Mouse (Mus musculus) midbrain, embryonic 14.5 days (tissue): ENCODE data around the gene Dus3l. TPM values are rescaled to one million over a fixed set of nuclear protein-coding genes. Genes with fewer than 3 reads are reported as not detected.
A peak's percentile ranks its signal among the peaks of the same experiment; 100 is the strongest.

Experiments used
- ATAC-seq: fragments of 200-750 bp; cut with Nextera tagmentation; 2 replicates; pipeline ENCODE4 v1.8.0; 2017; ENCODE audit warnings: moderate number of reproducible peaks, moderate library complexity; ENCODE audit not compliant: low FRiP score, low TSS enrichment
- DNase-seq: peaks from one replicate; pipeline ENCODE4 v3.0.0-alpha.2; 2015
- H3K27ac ChIP-seq: fragments of 300-500 bp; sonication (generic); replicated peaks from 2 replicates; pipeline ENCODE4 v1.5.1; 2014; ENCODE audit warnings: mild to moderate bottlenecking, low read depth, low read length, moderate library complexity
- H3K27me3 ChIP-seq: fragments of 300-500 bp; sonication (generic); 2 replicates; pipeline ENCODE4 v1.6.1; 2014; ENCODE audit warnings: low read length, control low read depth, mixed read lengths; ENCODE audit not compliant: control insufficient read depth, insufficient read depth
- H3K36me3 ChIP-seq: fragments of 300-500 bp; sonication (generic); 2 replicates; pipeline ENCODE4 v1.6.1; 2014; ENCODE audit warnings: low read length, control low read depth; ENCODE audit not compliant: control insufficient read depth, insufficient read depth
- H3K4me1 ChIP-seq: fragments of 300-500 bp; sonication (generic); 2 replicates; pipeline ENCODE4 v1.6.1; 2014; ENCODE audit warnings: mild to moderate bottlenecking, antibody characterized with exemption, low read length, control low read depth; ENCODE audit not compliant: control insufficient read depth, insufficient read depth
- H3K4me2 ChIP-seq: fragments of 300-500 bp; sonication (generic); 2 replicates; pipeline ENCODE4 v1.6.1; 2014; ENCODE audit warnings: mild to moderate bottlenecking, low read length, moderate library complexity
- H3K4me3 ChIP-seq: fragments of 300-500 bp; sonication (generic); replicated peaks from 2 replicates; pipeline ENCODE4 v1.5.1; 2014; ENCODE audit warnings: low read depth, low read length
- H3K9ac ChIP-seq: fragments of 300-500 bp; sonication (generic); replicated peaks from 2 replicates; pipeline ENCODE4 v1.6.1; 2014; ENCODE audit warnings: mild to moderate bottlenecking, low read length, moderate library complexity
- H3K9me3 ChIP-seq: fragments of 300-500 bp; sonication (generic); 2 replicates; pipeline ENCODE4 v1.6.1; 2016; ENCODE audit warnings: low read length, control low read depth, mixed read lengths; ENCODE audit not compliant: control insufficient read depth
- WGBS: fragments of 180-500 bp; shearing (Covaris S2); extraction: QIAGEN DNeasy Blood & Tissue Kit; methylation state at CpG from one replicate; pipeline ENCODE4 v1.1.7; 2014; 5-methylcytosine and 5-hydroxymethylcytosine counted together
- polyA plus RNA-seq: library from polyadenylated mRNA; unstranded; fragments of >200 nt; fragmentation: Nextera tagmentation; extraction: Ambion mirVana; gene quantifications from 2 replicates; pipeline ENCODE4 v1.2.1, GENCODE M21; 2014

Gene Dus3l
- polyA plus RNA-seq = 72.8 and 73.7 TPM in 2 replicates

- Histone ChIP-seq H3K36me3 (peaks cover 33% of the 10 kb centered on the region), H3K9ac (peak within 1 kb of the TSS; percentile 73), H3K4me1 (peaks cover 23% of the 10 kb centered on the region), H3K27ac (peak within 1 kb of the TSS; percentile 95), H3K9me3 (no peaks in the 10 kb centered on the region), H3K4me3 (peak within 1 kb of the TSS; percentile 72), H3K27me3 (no peaks in the 10 kb centered on the region), H3K4me2 (peak within 1 kb of the TSS; percentile 62)
- DNase-seq = peak; percentile 95
- 2% methylated on average over 58 of the region's 58 CpGs for WGBS
- ATAC-seq = peak; percentile 80
Measured at GRCm38 (mm10) chr17:56764474-56765354, at the start of gene Dus3l. Dus3l (plus strand) TSS chr17:56764757.

- WGBS = 58% methylated on average over 11 of the region's 11 CpGs
- Histone ChIP-seq H3K4me3 (peak overlapping the region; percentile 80), H3K4me2 (peak overlapping the region; percentile 82), H3K36me3 (peaks cover 24% of the 10 kb centered on the region), H3K27me3 (no peaks in the 10 kb centered on the region), H3K4me1 (peaks cover 20% of the 10 kb centered on the region), H3K9ac (peak overlapping the region; percentile 70; the same call in 1 of the 2 replicates), H3K27ac (no peak overlapping the region), H3K9me3 (no peaks in the 10 kb centered on the region)
- DNase-seq (no peak), ATAC-seq (no peak)
Measured at GRCm38 (mm10) chr17:56715360-56715759, 49.2 kb upstream of the Dus3l start.

GRCm38 (mm10) chr17:56715914-56716654 lies 48.5 kb upstream of the Dus3l start:
- Histone ChIP-seq H3K4me3 (peak overlapping the region; percentile 80), H3K27me3 (no peaks in the 10 kb centered on the region), H3K4me1 (peaks cover 20% of the 10 kb centered on the region), H3K9me3 (no peaks in the 10 kb centered on the region), H3K27ac (peak overlapping the region; percentile 85), H3K4me2 (peak overlapping the region; percentile 82), H3K9ac (peak overlapping the region; percentile 70), H3K36me3 (peaks cover 20% of the 10 kb centered on the region)
- 24% methylated on average over 22 of the region's 22 CpGs for WGBS
- DNase-seq (peak; percentile 20), ATAC-seq (no peak)

- DNase-seq = peak; percentile 99
- under 1% methylated on average over 55 of the region's 55 CpGs for WGBS
Measured at GRCm38 (mm10) chr17:56716655-56717362, 47.7 kb upstream of the Dus3l start.

GRCm38 (mm10) chr17:56717363-56718058 lies 47.0 kb upstream of the Dus3l start, which contains the start of the genes Ndufa11 and Vmac:
Ndufa11 (plus strand) TSS chr17:56717767.
Vmac (minus strand) TSS chr17:56718022.
- Histone ChIP-seq H3K9ac (peak within 1 kb of the TSS; percentile 89), H3K9me3 (no peaks in the 10 kb centered on the region), H3K27ac (peak within 1 kb of the TSS; percentile 85), H3K4me2 (peak within 1 kb of the TSS; percentile 82), H3K4me3 (peak within 1 kb of the TSS; percentile 80), H3K27me3 (no peaks in the 10 kb centered on the region), H3K4me1 (peaks cover 20% of the 10 kb centered on the region), H3K36me3 (peaks cover 20% of the 10 kb centered on the region)
- peak; percentile 100 for DNase-seq
- ATAC-seq = peak; percentile 80
- WGBS = under 1% methylated on average over 59 of the region's 59 CpGs

More at GRCm38 (mm10) chr17:56716655-56717362, 47.7 kb upstream of the Dus3l start:
- Histone ChIP-seq H3K27me3 (no peaks in the 10 kb centered on the region), H3K9ac (peak overlapping the region; percentile 89), H3K4me3 (peak overlapping the region; percentile 80), H3K36me3 (peaks cover 20% of the 10 kb centered on the region), H3K4me2 (peak overlapping the region; percentile 82), H3K9me3 (no peaks in the 10 kb centered on the region), H3K4me1 (peaks cover 20% of the 10 kb centered on the region), H3K27ac (peak overlapping the region; percentile 85)
- peak; percentile 93 for ATAC-seq

- H3K4me3 ChIP-seq = no peak overlapping the region
- no peaks in the 10 kb centered on the region for H3K9me3 ChIP-seq
- ATAC-seq = no peak
- no peak overlapping the region for H3K27ac ChIP-seq
- H3K27me3 ChIP-seq = no peaks in the 10 kb centered on the region
- no peak overlapping the region for H3K4me2 ChIP-seq
- peaks cover 33% of the 10 kb centered on the region for H3K36me3 ChIP-seq
- peaks cover 11% of the 10 kb centered on the region for H3K4me1 ChIP-seq
- H3K9ac ChIP-seq = no peak overlapping the region
- DNase-seq = no peak
- 92% methylated on average over 5 of the region's 5 CpGs for WGBS
Measured at GRCm38 (mm10) chr17:56722441-56722840, 42.1 kb upstream of the Dus3l start.

GRCm38 (mm10) chr17:56723419-56724161 lies 41.0 kb upstream of the Dus3l start:
- no peak for ATAC-seq
- no peak overlapping the region for H3K9ac ChIP-seq
- no peak overlapping the region for H3K4me2 ChIP-seq
- WGBS = 87% methylated on average over 11 of the region's 11 CpGs
- DNase-seq = no peak
- H3K36me3 ChIP-seq = peaks cover 33% of the 10 kb centered on the region
- H3K4me1 ChIP-seq = peaks cover 5% of the 10 kb centered on the region
- H3K9me3 ChIP-seq = no peaks in the 10 kb centered on the region
- H3K27ac ChIP-seq = no peak overlapping the region
- no peak overlapping the region for H3K4me3 ChIP-seq
- H3K27me3 ChIP-seq = no peaks in the 10 kb centered on the region
